Mouse (Mus musculus): ENCODE results near the gene Mdc1.
"Not testable (repeated sequence)": the region's sequence is repeated elsewhere in the genome, so short reads cannot be mapped to it uniquely, and the experiment has no call there.

Mdc1 gene

GRCm38 (mm10) chr17:35822964-35823937 is 18.1 kb upstream of the Mdc1 start, which contains the start of gene Flot1:
Gene Flot1, plus strand, starts transcription at chr17:35823230.
- peak; percentile 87 for DNase-seq

- no peak for DNase-seq
Measured at GRCm38 (mm10) chr17:35824402-35824801, 16.9 kb upstream of the Mdc1 start.

GRCm38 (mm10) chr17:35825109-35825850 is 16.0 kb upstream of the Mdc1 start:
- no peak for DNase-seq

- DNase-seq, result peak; percentile 74
Measured at GRCm38 (mm10) chr17:35829737-35830136, 11.6 kb upstream of the Mdc1 start.

- DNase-seq, result no peak
Measured at GRCm38 (mm10) chr17:35832400-35833238, 8.7 kb upstream of the Mdc1 start.

- DNase-seq, result no peak
Measured at GRCm38 (mm10) chr17:35833239-35833751, 8.0 kb upstream of the Mdc1 start.

- DNase-seq, result no peak
Measured at GRCm38 (mm10) chr17:35833894-35834293, 7.4 kb upstream of the Mdc1 start.

GRCm38 (mm10) chr17:35834696-35835422 is 6.5 kb upstream of the Mdc1 start:
- no peak for DNase-seq

- DNase-seq, result no peak
Measured at GRCm38 (mm10) chr17:35835424-35836140, 5.7 kb upstream of the Mdc1 start.

GRCm38 (mm10) chr17:35836178-35836965 is 4.9 kb upstream of the Mdc1 start:
- peak; percentile 88 for DNase-seq

- DNase-seq, result peak; percentile 83
Measured at GRCm38 (mm10) chr17:35836991-35837422, 4.3 kb upstream of the Mdc1 start.

- no peak for DNase-seq
Measured at GRCm38 (mm10) chr17:35837487-35837886, 3.8 kb upstream of the Mdc1 start.

GRCm38 (mm10) chr17:35838122-35838544 is 3.2 kb upstream of the Mdc1 start, which contains the start of gene Tubb5:
Gene Tubb5, minus strand, starts transcription at chr17:35838306.
- DNase-seq, result peak; percentile 98

GRCm38 (mm10) chr17:35838570-35838969 is 2.7 kb upstream of the Mdc1 start:
- no peak for DNase-seq

- not testable (repeated sequence) for DNase-seq
Measured at GRCm38 (mm10) chr17:35839002-35839401, 2.3 kb upstream of the Mdc1 start.

- DNase-seq, result no peak
Measured at GRCm38 (mm10) chr17:35840561-35840960, 754 bp upstream of the Mdc1 start.

GRCm38 (mm10) chr17:35842006-35842405 is 691 bp downstream of the Mdc1 start:
- DNase-seq, result no peak

- no peak for DNase-seq
Measured at GRCm38 (mm10) chr17:35843514-35843913, 2.2 kb downstream of the Mdc1 start.

- peak; percentile 62 for DNase-seq
Measured at GRCm38 (mm10) chr17:35848112-35848511, 6.8 kb downstream of the Mdc1 start.

- DNase-seq, result no peak
Measured at GRCm38 (mm10) chr17:35850974-35851373, 9.7 kb downstream of the Mdc1 start.
